Mouse (Mus musculus): ENCODE data around the gene Pifo.
"Not testable (repeated sequence)": the region's sequence is repeated elsewhere in the genome, so short reads cannot be mapped to it uniquely, and the experiment has no call there.

Gene Pifo

DNA sequence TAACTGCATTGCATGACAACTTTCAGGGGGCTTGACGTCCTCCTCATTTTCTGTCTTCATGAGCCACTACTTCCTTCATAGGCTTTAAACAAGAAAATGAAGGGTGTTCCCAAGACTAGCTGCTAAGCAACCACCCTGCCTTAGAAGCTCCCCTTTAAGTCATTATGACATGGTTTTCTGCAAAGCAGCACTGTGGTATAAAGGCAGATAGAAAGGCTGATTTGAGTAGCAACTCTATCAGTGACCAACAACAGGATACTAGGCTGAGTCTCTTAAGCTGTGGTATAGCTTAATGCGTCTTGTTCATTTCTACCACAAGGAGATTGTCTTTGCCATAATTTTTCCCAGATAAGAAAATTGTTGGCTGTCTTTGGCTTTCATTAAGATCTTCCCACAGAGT is at the start of gene Pifo:
Pifo (minus strand) TSS at position 101 of the 400 bp plus-strand sequence.
- no peak for DNase-seq (ENCODE audit: low read depth)

DNA sequence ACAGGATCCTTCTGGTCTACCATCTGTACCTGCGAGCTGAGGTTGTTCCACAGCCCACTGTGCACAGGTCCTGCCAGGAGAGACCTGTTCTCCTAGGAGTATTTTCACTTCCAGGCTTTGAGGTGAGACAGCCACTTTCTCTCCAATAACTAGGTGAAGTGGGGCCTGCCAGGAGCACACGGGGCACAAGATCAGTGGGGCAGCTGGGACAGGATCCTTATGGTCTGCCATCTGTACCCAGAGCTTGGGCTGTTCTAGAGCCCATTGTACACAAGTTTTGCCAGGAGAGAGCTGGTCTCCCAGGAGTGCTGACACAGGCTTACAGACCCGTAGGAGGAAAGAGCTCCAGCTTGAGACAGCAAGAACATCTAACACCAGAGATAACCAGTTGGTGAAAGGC is 43.5 kb upstream of the Pifo start:
- DNase-seq (ENCODE audit: low read depth): no peak

DNA sequence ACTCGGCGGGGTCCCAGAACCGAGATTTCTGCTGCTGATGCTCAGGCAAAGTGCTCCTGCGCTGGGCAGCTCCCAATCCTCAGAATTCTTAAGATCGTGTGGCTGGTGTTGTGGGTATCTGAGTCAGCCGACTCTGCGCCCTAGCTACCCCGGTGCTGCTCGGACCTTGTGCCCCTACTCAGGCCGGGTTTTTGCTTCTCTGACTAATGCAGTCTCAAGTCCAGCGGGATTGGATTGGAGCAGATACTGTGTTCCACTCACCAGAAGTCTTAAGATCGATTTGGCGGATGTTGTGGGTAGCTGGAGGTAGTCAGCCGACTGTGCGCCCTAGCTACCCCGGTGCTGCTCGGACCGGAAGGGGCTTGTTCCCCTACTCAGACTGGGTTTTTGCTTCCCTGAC is 37.5 kb upstream of the Pifo start:
- DNase-seq (ENCODE audit: low read depth): no peak

DNA sequence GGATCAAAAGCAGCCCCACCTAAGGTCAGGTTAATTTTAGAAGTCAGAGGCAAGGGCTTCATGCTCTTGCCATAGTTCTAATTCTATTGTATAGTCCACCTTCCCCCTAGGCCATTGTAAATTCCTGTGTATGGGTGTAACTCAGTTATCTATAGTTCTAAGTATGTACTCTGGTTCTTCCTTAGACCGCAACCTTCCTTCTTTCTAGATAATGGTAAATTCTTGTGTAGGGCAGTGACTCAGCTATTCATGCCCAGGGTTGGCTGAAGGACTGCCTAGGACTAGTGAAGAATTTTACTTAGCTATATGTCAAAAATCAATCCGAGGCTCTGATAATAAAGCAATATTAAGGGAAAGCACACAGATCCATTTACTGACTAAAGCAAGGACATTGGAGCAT is 25.9 kb upstream of the Pifo start:
- DNase-seq (ENCODE audit: low read depth): no peak

DNA sequence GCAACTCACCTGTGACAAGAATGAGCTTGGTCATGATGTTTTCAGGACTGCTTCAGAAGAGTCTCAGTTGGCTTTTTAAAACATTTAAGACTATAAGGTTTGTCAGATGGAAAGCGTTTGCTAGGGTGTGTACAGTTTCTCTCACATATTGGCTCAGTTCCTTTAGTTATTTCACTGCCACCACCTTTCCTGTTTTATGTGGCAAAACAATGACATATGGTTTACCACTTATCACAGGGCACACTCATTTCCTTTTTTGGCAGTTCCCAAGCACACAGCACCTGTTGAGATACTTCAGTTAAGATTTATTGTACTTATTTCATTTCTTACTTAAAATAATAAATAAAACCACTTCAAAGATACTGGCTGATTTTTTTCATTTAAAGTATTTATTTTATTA is 18.3 kb upstream of the Pifo start, which contains the start of gene Chil5:
Chil5 (minus strand) TSS at position 34 of the 400 bp plus-strand sequence.
- peak; percentile 49 for DNase-seq (ENCODE audit: low read depth)

DNA sequence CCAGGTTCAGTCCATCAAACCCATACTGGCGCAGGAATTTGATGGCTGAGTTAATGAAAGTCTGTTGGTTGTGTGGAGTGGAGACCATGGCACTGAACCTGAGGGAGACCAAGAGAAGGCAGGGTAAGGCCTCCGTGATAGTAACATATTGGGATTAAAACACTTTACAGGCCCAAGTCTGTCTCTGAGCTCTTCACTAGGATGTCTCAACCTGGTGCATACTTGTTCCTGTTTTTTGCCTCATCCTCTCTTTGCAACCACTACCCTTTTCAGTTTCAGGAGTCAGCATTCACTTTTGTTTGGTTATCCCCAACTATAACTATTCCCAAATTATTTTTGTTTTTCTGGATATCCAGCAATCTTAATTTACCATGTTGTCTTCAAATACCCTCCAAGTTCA is 9.7 kb upstream of the Pifo start:
- no peak for DNase-seq (ENCODE audit: low read depth)

DNA sequence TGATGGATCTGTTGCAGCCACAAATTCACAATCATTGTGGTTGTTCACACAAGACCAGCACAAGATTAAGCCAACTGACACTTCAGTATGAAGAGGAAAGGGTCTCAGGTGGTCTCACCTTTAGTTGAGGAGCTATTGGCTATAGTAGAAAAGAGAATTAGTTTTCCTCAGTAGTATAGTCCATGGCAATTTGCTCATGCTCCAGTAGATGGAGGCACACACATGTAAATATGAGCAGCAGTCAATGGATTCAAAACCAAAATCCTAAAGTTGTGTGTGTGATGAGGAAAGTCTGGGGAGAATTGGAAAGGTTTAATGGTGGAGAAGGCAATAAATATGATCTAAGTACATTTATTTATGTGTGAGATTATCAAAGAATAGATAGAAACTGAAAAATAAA is 7.4 kb upstream of the Pifo start:
- peak; percentile 27 for DNase-seq (ENCODE audit: low read depth)

DNA sequence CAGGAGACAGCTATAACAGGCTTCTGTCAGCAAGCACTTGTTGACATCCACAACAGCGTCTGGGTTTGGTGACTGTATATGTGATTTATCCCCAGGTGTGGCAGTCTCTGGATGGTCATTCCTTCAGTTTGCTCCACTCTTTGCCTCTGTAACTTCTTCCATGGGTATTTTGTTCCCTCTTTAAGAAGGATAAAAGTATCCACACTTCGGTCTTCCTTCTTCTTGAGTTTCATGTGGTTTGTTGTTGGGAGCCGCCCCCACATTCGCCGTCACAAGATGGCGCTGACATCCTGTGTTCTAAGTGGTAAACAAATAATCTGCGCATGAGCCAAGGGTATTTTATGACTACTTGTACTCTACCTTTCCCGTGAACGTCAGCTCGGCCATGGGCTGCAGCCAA is 11.1 kb downstream of the Pifo start:
- DNase-seq (ENCODE audit: low read depth): peak; percentile 65

DNA sequence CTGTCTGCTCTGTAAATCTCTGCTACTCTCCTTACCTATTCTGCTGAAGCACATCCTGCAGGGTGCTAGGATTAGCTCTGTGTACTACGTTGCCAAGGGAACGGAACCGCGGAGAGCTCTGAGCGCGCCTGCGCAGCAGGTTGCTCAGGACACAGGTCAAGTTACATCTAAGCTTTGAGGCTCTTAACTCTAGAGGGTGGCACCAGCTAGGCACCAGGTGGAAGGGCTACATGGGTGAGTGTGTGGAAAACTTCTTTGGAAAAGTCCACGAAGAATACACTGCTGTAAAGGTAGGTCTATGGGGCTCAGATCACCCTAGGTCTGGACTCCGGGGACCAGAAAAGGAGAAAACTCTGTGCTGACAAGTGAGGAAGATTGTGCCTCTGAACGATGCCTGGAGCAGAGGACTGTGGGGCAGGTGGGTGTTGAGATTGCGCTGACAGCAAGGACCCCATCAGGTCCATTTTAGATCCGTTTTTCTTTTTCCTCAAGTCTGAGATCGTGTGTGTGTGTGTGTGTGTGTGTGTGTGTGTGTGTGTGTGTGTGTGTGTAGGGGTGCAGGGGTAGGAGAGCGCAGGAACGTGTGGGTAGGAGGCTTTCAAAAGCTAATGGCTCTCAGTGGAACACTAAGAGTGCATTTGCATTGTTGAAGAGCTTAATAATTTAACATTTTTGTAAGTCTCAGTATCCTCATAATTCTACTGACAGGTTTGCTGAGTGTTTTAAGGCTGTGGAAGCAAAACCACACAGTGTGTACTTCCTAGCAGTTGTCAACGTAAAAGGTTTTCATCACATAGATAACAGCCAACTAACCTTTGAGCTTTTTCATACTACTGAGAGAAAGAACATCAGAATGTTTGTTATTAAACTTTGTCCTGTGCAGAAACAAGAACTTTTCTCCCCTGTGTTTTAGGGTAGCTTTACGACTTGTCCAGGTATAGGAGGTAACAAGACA is 12.8 kb downstream of the Pifo start:
- peak; percentile 89 for DNase-seq (ENCODE audit: low read depth)

DNA sequence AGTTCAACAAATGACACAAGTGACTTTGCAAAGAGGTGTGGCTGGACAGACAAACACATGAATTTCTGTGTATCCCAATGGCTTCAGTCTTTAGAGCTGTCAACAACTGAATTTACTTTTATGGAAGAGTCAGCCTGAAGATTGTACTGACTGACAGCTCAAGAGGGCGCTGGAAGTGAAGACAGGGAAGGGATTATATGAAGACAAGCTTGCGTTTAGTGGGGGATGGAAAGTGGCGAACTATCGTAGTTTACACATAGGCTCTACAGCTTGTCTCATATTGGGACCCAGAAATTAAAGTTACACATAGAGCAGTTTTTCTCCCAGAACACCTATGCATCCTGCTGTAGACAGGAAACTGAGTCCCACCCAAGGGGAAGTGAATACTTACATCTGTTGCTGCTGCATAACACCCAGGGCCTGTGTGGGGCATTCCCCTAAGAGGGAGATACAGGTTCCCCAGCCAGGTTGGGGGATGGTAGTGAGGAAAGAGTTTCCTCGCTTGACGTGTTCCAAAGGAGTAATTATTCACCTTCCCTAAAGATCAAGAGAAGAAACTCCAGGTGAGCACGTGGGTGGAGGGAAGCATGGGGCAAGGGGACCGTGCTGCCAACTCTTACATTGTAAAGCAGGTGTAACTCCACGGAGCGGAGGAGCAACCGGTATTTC is 13.6 kb downstream of the Pifo start:
- DNase-seq (ENCODE audit: low read depth): peak; percentile 70

DNA sequence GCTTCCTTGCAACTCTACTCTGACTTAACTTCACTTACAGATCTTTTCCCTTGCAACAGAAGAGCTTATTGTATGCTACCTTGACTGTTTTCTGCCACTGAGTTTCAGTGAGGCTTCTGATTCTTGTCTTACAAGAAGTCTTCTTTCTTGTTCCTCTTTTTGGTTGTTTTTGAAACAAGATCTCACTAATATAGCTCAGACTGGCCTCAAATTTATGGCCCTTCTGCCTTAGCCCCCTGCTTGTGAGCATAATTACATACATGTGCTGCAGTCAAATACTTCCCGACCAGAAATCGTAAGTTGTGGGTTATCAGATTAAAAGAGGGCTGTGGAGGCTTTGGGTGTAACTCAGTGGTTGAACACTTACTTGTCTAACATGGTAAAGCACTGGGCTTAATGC is 19.7 kb downstream of the Pifo start:
- no peak for DNase-seq (ENCODE audit: low read depth)

DNA sequence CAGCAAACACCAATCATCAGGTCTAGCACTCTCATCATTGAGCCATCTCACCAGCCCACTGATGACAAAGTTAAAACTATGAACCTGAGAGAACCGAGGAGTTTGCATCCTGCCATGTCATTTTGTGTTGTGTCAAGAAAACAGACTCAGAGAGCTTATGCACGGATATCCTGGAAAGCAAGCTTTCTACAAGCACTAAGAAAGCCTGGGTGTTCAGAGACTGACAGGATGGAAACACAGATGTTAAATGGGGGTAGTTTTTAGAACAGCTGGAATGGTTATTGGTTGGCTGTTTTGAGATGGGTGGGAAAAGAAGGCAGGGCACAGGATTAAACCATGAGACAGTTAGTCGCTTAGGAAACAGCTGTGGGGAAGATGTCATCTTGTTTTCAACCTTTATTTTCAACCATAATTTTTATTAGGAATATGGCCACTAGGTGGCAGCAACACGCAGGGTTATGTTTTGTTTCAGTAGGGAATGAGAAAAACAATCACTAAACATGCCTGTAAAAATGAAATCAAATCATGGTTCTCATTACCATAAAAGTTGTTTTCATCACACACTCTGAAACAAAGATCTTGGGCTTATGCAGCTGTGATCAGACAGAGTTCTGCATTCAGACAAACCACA is 22.7 kb downstream of the Pifo start:
- DNase-seq (ENCODE audit: low read depth): peak; percentile 83

DNA sequence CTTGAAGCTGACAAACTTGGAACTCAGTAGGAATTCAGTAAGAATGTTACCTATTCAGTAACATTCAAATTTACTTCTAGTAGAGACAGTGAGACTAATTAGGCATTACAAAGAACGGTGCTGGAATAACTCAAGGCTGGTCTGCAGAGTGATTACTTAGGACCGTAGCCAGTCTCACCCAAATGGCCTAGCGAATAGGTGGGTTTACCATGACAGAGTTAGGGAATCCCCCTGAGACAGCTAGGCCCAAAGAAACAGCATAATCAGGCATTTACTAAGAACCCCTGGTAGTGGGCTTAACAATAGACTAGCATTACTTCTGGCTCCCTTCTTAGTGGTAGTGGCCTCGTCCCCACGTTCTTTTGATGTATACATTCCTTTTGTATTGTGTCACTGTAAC is 24.8 kb downstream of the Pifo start:
- DNase-seq (ENCODE audit: low read depth): not testable (repeated sequence)

DNA sequence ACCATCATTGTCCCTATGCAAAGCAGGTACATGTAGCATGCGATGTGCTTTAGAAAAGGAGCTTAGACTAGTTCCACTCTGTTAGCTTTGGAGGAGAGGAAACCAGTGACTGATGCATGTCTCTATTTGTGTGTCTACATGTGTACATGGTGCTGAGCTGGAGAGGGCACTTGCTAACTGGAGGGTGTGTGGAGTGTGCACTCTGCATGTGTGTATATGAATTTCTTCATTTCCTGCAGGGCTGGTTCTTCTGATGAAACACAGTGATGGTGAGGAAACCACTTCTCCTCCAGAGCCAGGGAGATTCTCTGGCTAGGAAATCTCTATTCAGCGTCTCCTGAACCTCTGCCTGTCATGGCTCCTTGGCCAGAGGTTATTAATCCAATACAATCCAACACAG is 40.3 kb downstream of the Pifo start:
- DNase-seq (ENCODE audit: low read depth): no peak

DNA sequence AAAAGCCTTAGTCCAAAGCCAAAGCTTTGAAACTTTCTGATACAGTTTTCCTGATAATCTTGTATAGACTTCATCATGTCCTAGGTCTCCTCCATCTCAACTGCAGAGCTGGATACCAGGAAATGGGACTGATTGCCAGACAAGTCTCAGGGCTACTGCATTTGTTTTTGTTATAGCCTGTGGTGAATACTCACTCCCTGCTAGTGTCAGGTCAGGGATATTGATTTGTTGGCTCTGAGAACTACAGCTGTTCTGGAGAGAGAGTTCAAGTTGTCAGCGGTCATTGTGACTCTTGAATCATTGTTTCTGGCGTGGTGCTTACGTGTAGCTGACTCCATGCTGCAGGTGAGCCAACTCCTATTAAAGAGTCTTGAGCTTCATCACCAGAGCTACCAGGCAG is 41.0 kb downstream of the Pifo start, which contains the start of gene Ovgp1:
Ovgp1 (plus strand) TSS at position 301 of the 400 bp plus-strand sequence.
- no peak for DNase-seq (ENCODE audit: low read depth)

DNA sequence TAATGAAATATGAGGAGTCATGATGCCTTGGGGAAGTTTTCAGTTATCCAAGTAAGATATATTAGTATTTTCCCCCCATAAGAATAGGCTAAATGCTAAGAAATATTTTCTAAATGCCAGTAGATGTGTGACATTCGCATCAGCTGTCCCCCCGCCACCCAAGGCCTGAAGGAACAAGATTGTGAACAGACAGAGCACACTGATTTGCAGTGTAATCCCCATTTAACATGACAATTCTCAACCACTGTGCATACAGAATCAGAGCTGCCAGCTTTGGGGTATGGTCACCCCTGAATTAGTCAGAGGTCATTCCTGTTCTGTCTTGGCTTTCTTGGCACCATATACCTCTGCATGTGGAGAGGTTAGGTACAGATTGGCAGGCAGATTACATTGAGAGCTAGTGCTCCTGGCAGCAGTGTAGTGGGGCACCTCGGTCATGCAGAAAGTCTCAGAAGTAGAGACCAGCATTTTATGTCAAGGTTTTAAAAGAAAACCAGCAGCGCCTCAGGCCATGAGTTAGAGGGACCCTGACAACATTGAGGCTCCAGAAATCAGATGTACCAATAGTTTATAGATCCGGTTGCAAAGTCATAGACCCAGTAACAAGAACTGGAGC is 42.5 kb downstream of the Pifo start:
- no peak for DNase-seq (ENCODE audit: low read depth)

DNA sequence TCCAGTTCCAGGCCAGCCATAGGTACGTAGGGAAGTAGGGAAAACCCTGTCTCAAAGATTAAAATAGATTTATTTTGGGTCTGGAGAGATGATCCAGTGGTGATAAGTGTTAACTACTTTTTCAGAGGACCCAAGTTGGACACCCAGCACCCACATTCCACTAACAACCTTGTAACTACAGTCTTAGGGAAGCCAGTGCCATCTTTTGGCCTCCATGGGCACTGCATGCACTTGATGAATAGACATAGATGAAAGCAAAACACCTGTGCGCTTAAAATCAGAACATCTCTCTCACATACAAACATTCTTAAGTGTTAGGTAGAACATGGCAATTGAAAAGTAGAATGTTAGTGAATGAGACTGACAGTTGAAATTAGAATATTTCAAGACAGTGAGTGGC is 53.7 kb downstream of the Pifo start:
- peak; percentile 49 for DNase-seq (ENCODE audit: low read depth)

DNA sequence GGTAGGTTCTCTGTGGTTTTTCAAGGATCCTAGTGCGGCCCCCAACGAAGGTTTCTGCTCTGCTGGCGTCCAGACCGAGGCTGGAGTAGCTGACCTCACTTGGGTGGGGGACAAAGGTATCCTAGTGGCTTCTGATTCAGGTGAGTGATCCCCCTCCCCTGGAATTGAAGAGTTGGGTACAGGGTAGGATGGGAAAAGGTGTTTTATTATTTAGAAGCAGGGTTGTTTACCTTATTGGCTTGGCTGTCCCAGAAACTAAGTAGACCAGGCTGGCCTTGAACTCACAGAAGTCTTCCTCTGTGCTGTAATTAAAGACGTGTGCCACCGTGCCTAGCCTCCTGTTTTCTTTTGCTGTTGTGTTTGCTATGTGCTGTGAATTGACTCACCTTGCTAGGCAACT is 54.4 kb downstream of the Pifo start, which contains the start of gene Atp5f1:
Atp5f1 (minus strand) TSS at position 101 of the 400 bp plus-strand sequence.
- no peak for DNase-seq (ENCODE audit: low read depth)

DNA sequence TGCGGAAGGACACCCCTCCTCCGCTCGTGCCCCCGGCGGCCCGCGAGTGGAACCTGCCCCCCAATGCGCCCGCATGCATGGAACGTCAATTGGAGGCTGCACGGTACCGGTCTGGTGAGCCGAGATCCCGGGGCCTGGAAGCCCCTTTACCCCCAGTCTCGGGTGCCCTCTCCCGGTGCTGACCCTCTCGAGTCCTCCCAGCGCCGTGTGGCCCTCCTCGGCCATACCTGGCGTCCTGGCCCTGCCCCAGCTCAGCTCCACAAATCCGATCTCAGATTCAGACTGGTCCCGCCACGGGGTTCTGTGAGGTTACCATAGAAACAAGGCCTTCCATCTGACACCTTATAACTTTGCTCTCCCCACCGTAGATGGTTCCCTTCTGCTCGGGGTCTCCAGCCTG is 54.9 kb downstream of the Pifo start:
- no peak for DNase-seq (ENCODE audit: low read depth)

DNA sequence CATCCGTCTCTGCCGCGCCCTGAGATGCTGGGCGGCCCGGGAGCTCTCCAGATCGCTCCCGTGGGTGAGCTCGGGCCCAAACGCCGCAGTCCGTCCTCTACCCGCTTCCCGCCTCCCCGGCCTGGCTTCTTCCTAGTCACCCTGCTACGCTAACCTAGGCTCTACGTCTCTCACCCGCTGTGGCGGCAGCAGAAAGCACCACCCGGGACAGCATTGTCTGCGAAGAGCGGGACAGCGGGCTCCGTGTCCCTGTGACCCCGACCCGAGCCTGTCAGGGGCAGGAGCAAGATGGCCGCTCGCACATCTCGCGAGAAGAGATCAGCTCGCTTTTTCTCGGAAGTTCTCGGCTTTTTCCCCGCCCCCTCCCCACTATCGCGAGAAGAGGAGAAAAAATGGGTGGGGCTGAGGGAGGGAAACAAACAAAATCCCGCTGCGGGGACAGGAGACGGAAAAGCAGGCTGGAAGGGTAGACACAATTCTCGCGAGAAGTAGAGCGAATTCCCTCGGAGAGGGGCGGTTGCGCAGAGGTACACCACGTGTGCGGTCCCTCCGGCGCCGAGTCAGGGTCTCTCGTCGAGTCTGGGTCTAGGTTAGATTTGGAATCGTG is 55.4 kb downstream of the Pifo start, which contains the start of gene Wdr77:
Wdr77 (plus strand) TSS at position 396 of the 607 bp plus-strand sequence.
- peak; percentile 100 for DNase-seq (ENCODE audit: low read depth)

DNA sequence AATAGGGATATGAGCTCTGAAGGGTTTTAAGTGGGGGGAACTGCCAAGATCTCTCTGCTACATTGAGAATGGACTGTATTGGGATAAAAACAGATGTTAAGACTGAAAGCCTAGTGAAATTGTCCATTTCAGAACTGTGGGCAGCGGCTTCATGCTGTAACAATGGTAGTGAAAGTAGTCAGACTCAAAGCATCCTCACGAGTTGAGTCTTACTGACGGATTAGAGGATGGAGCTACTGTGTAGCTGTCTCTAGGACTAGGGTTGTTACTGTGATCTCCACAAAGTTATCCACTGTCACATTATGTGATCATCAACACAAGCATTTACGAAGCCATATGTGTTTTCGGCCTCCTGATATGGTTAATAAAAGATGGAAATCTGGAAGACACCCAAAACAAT is 56.2 kb downstream of the Pifo start:
- DNase-seq (ENCODE audit: low read depth): peak; percentile 42

DNA sequence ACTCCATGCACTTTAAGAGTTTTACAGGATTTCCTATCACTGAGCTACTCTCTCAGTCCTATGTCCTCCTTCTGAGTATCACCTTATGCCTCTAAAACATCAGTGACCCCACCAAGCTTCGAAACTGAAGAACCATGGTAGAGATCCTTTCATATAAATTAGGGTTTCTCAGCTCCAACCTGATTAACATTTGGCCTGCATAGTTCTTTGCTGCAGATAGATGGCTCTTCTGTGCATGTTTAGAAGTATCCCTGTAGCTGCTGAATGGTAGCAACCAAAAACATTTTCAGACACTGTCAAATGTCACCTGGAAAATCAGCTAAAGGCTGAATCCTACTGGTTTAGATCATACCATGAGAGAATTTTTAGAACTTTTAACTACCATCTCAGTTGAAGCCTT is 57.2 kb downstream of the Pifo start:
- peak; percentile 18 for DNase-seq (ENCODE audit: low read depth)
